Mouse (Mus musculus) hindbrain, embryonic 11.5 days (tissue): ENCODE measurements at regions not wholly inside any gene's neighbourhood (a gene's known extent, or its start where the extent isn't known, plus 50 kb on each side); places are given as distances from the start of the nearest gene placed in this dataset.

ENCODE experiments used
- ATAC-seq: fragments of 200-750 bp; cut with Nextera tagmentation; 2 replicates; pipeline ENCODE4 v1.8.0; 2017; ENCODE audit warnings: mild to moderate bottlenecking, moderate TSS enrichment, moderate library complexity; ENCODE audit not compliant: low FRiP score
- DNase-seq: peaks from one replicate; pipeline ENCODE4 v3.0.0-alpha.2; 2015; ENCODE audit warnings: low spot score
- H3K27ac ChIP-seq: fragments of 300-500 bp; sonication (generic); 2 replicates; pipeline ENCODE4 v1.5.1; 2014; ENCODE audit warnings: mild to moderate bottlenecking, low read depth, low read length
- H3K27me3 ChIP-seq: fragments of 300-500 bp; sonication (generic); 2 replicates; pipeline ENCODE4 v1.6.1; 2014; ENCODE audit warnings: mild to moderate bottlenecking, low read length, moderate library complexity, mixed read lengths; ENCODE audit not compliant: control insufficient read depth, insufficient read depth
- H3K36me3 ChIP-seq: fragments of 300-500 bp; sonication (generic); 2 replicates; pipeline ENCODE4 v1.6.1; 2014; ENCODE audit warnings: mild to moderate bottlenecking, low read length, moderate library complexity, mixed read lengths; ENCODE audit not compliant: control insufficient read depth, insufficient read depth
- H3K4me1 ChIP-seq: fragments of 300-500 bp; sonication (generic); replicated peaks from 2 replicates; pipeline ENCODE4 v1.6.1; 2014; ENCODE audit warnings: low read length, mixed read lengths; ENCODE audit not compliant: control insufficient read depth, insufficient read depth
- H3K4me2 ChIP-seq: fragments of 300-500 bp; sonication (generic); replicated peaks from 2 replicates; pipeline ENCODE4 v1.6.1; 2014; ENCODE audit warnings: mild to moderate bottlenecking, low read depth, low read length
- H3K4me3 ChIP-seq: fragments of 300-500 bp; sonication (generic); 2 replicates; pipeline ENCODE4 v1.5.1; 2014; ENCODE audit warnings: low read depth, low read length
- H3K9ac ChIP-seq: fragments of 300-500 bp; sonication (generic); 2 replicates; pipeline ENCODE4 v1.6.1; 2014; ENCODE audit warnings: low read depth, low read length
- H3K9me3 ChIP-seq: fragments of 300-500 bp; sonication (generic); 2 replicates; pipeline ENCODE4 v1.6.1; 2016; ENCODE audit warnings: low read length; ENCODE audit not compliant: control insufficient read depth
- WGBS: fragments of 180-500 bp; shearing (Covaris S2); extraction: QIAGEN DNeasy Blood & Tissue Kit; methylation state at CpG from one replicate; pipeline ENCODE4 v1.1.7; 2014; 5-methylcytosine and 5-hydroxymethylcytosine counted together

GRCm38 (mm10) chr13:44074172-44074571, 289.6 kb downstream of the Cd83 start:
- Histone ChIP-seq H3K27ac (no peak overlapping the region), H3K27me3 (no peaks in the 10 kb centered on the region), H3K4me2 (no peak overlapping the region), H3K9ac (no peak overlapping the region), H3K36me3 (no peaks in the 10 kb centered on the region), H3K4me1 (no peaks in the 10 kb centered on the region), H3K9me3 (no peaks in the 10 kb centered on the region), H3K4me3 (no peak overlapping the region)
- DNase-seq (no peak), ATAC-seq (no peak)
- WGBS, result 94% methylated on average over 9 of the region's 9 CpGs

GRCm38 (mm10) chr13:44077022-44077421, 292.4 kb downstream of the Cd83 start:
- Histone ChIP-seq H3K4me1 (no peaks in the 10 kb centered on the region), H3K4me3 (no peak overlapping the region), H3K27me3 (no peaks in the 10 kb centered on the region), H3K4me2 (no peak overlapping the region), H3K9me3 (no peaks in the 10 kb centered on the region), H3K27ac (no peak overlapping the region), H3K9ac (no peak overlapping the region), H3K36me3 (no peaks in the 10 kb centered on the region)
- 92% methylated on average over 10 of the region's 10 CpGs for WGBS
- no peak for ATAC-seq
- no peak for DNase-seq

- H3K27ac ChIP-seq, result no peak overlapping the region
- no peak overlapping the region for H3K4me2 ChIP-seq
- no peaks in the 10 kb centered on the region for H3K9me3 ChIP-seq
- ATAC-seq, result no peak
- no peaks in the 10 kb centered on the region for H3K36me3 ChIP-seq
- no peak overlapping the region for H3K9ac ChIP-seq
- H3K4me3 ChIP-seq, result no peak overlapping the region
- no peaks in the 10 kb centered on the region for H3K27me3 ChIP-seq
- WGBS, result 64% methylated on average over 10 of the region's 10 CpGs
- no peaks in the 10 kb centered on the region for H3K4me1 ChIP-seq
- no peak for DNase-seq
These were observed 301.3 kb downstream of the Cd83 start for GRCm38 (mm10) chr13:44085621-44086510.

- H3K36me3 ChIP-seq, result no peaks in the 10 kb centered on the region
- no peak overlapping the region for H3K4me3 ChIP-seq
- no peak for DNase-seq
- ATAC-seq, result no peak
- H3K9me3 ChIP-seq, result no peaks in the 10 kb centered on the region
- no peaks in the 10 kb centered on the region for H3K27me3 ChIP-seq
- H3K4me2 ChIP-seq, result no peak overlapping the region
- H3K9ac ChIP-seq, result no peak overlapping the region
- WGBS, result 69% methylated on average over 4 of the region's 4 CpGs
- H3K4me1 ChIP-seq, result no peaks in the 10 kb centered on the region
- no peak overlapping the region for H3K27ac ChIP-seq
These were observed 302.2 kb downstream of the Cd83 start for GRCm38 (mm10) chr13:44086801-44087200.

- WGBS, result 77% methylated on average over 2 of the region's 2 CpGs
- Histone ChIP-seq H3K27me3 (peaks cover 3% of the 10 kb centered on the region; the same call in 1 of the 2 replicates), H3K27ac (no peak overlapping the region), H3K9ac (no peak overlapping the region), H3K4me1 (peaks cover 7% of the 10 kb centered on the region; the same call in 1 of the 2 replicates), H3K36me3 (no peaks in the 10 kb centered on the region), H3K9me3 (no peaks in the 10 kb centered on the region), H3K4me2 (no peak overlapping the region), H3K4me3 (no peak overlapping the region)
- ATAC-seq, result no peak
- DNase-seq, result no peak
These were observed 312.6 kb downstream of the Cd83 start for GRCm38 (mm10) chr13:44097141-44097540.

GRCm38 (mm10) chr13:44099511-44099910, 314.9 kb downstream of the Cd83 start:
- Histone ChIP-seq H3K4me2 (no peak overlapping the region), H3K9me3 (no peaks in the 10 kb centered on the region), H3K36me3 (no peaks in the 10 kb centered on the region), H3K27ac (no peak overlapping the region), H3K9ac (0 out of 2 replicates have a peak overlapping the region, but pooled peaks have one; percentile 15), H3K4me1 (peaks cover 7% of the 10 kb centered on the region; the same call in 1 of the 2 replicates), H3K27me3 (peaks cover 3% of the 10 kb centered on the region; the same call in 1 of the 2 replicates), H3K4me3 (no peak overlapping the region)
- DNase-seq (peak; percentile 47), ATAC-seq (peak; percentile 46)
- WGBS, result 19% methylated on average over 9 of the region's 9 CpGs

GRCm38 (mm10) chr13:44100125-44101067, 315.8 kb downstream of the Cd83 start:
- H3K36me3 ChIP-seq, result no peaks in the 10 kb centered on the region
- 11% methylated on average over 21 of the region's 21 CpGs for WGBS

GRCm38 (mm10) chr13:44101161-44101560, 316.6 kb downstream of the Cd83 start:
- Histone ChIP-seq H3K4me3 (peak overlapping the region; percentile 12; the same call in 1 of the 2 replicates), H3K27ac (0 out of 2 replicates have a peak overlapping the region, but pooled peaks have one; percentile 36), H3K4me2 (peak overlapping the region; percentile 41), H3K27me3 (peaks cover 3% of the 10 kb centered on the region; the same call in 1 of the 2 replicates), H3K36me3 (no peaks in the 10 kb centered on the region), H3K9me3 (no peaks in the 10 kb centered on the region), H3K4me1 (peaks cover 7% of the 10 kb centered on the region; the same call in 1 of the 2 replicates), H3K9ac (no peak overlapping the region)
- 3% methylated on average over 6 of the region's 6 CpGs for WGBS
- DNase-seq (peak; percentile 52), ATAC-seq (peak; percentile 46; the same call in 1 of the 2 replicates)

More at GRCm38 (mm10) chr13:44100125-44101067, 315.8 kb downstream of the Cd83 start:
- Histone ChIP-seq H3K4me3 (peak overlapping the region; percentile 12; the same call in 1 of the 2 replicates), H3K9ac (no peak overlapping the region), H3K27me3 (peaks cover 3% of the 10 kb centered on the region; the same call in 1 of the 2 replicates), H3K4me2 (peak overlapping the region; percentile 41), H3K9me3 (no peaks in the 10 kb centered on the region), H3K27ac (peak overlapping the region; percentile 51; the same call in 1 of the 2 replicates), H3K4me1 (peaks cover 7% of the 10 kb centered on the region; the same call in 1 of the 2 replicates)
- DNase-seq (peak; percentile 78), ATAC-seq (peak; percentile 92)
